8 mouse cellular contexts compared by ENCODE assay signal in genomic region chr11:68386589-68387440, GRCm38 (mm10). TPM values are rescaled to one million over a fixed set of nuclear protein-coding genes. Genes with fewer than 3 reads are reported as not detected.
A peak's percentile ranks its signal among the peaks of the same experiment; 100 is the strongest.
DNase-seq lines count a peak whose midpoint lies in the region; ATAC-seq and TF ChIP-seq lines count a peak whose summit lies in the region.

No protein-coding gene starts in this region.

- no peaks in the 10 kb centered on the region for H3K36me3 ChIP-seq in liver, embryonic 12.5 days

- 0 out of 2 replicates have a peak, but pooled peaks cover 3% of the 10 kb centered on the region for H3K4me1 ChIP-seq in cerebellum, adult 2 months (ENCODE audit: control insufficient read depth, insufficient read depth, low read length)
- H3K4me1 ChIP-seq in brown adipose tissue, adult 24 weeks (ENCODE audit: control insufficient read depth, insufficient read depth, insufficient read length, low read length) = peaks cover 10% of the 10 kb centered on the region
- H3K4me1 ChIP-seq in liver, embryonic 12.5 days = peaks cover 2% of the 10 kb centered on the region; the same call in 1 of the 2 replicates

- no peak overlapping the region for H3K27ac ChIP-seq in cerebellum, adult 2 months (ENCODE audit: insufficient read depth, low read length)
- H3K27ac ChIP-seq in brown adipose tissue, adult 24 weeks (replicated peaks; ENCODE audit: low read depth, low read length) = 0 out of 2 replicates have a peak overlapping the region, but pooled peaks have one; percentile 23
- no peak overlapping the region for H3K27ac ChIP-seq in liver, embryonic 12.5 days

- peak; percentile 24 to 44 for DNase-seq in cerebellum, adult 2 months
- no peak for DNase-seq in cerebellum, adult 9-10 months
- DNase-seq in gastrocnemius, postnatal 25 days = peak; percentile 58
- DNase-seq in induced T-regulatory cell, adult 2 months (ENCODE audit: low read depth) = peak; percentile 62
- DNase-seq in neural tube, embryonic 10.5 days (ENCODE audit: extremely low spot score, low spot score) = peak; percentile 86
- peak; percentile 57 for DNase-seq in thymus, postnatal 0 days (ENCODE audit: low spot score)

- TF ChIP-seq CTCF in cerebellum, adult 2 months (IDR thresholded peaks at IDR 0.05; ENCODE audit: borderline replicate concordance, insufficient read depth, low read depth, low read length) = no peak

- peak overlapping the region; percentile 53 for H3K4me3 ChIP-seq in cerebellum, adult 2 months (replicated peaks; ENCODE audit: insufficient read depth, low read depth, low read length)
- H3K4me3 ChIP-seq in brown adipose tissue, adult 24 weeks (ENCODE audit: insufficient read depth, low read depth, low read length) = peak overlapping the region; percentile 83
- H3K4me3 ChIP-seq in liver, embryonic 12.5 days = peak overlapping the region; percentile 59

- WGBS in cerebellum, adult 2 months = 6% methylated on average over 84 of the region's 90 CpGs
- 2% methylated on average over 79 of the region's 90 CpGs for WGBS in liver, embryonic 12.5 days (ENCODE audit: insufficient replicate concordance)

- peak overlapping the region; percentile 73 for H3K4me2 ChIP-seq in liver, embryonic 12.5 days

- no peaks in the 10 kb centered on the region for H3K9me3 ChIP-seq in liver, embryonic 12.5 days (replicated peaks)

- peaks cover 1% of the 10 kb centered on the region for H3K27me3 ChIP-seq in cerebellum, adult 2 months (ENCODE audit: control insufficient read depth, insufficient read depth, low read length)
- H3K27me3 ChIP-seq in liver, embryonic 12.5 days (replicated peaks) = peaks cover 98% of the 10 kb centered on the region

- TF ChIP-seq POLR2A in cerebellum, adult 2 months (IDR thresholded peaks at IDR 0.05; ENCODE audit: borderline replicate concordance, insufficient read depth, low read length) = no peak

- no peak for ATAC-seq in liver, embryonic 12.5 days

- peak overlapping the region; percentile 14; the same call in 1 of the 2 replicates for H3K9ac ChIP-seq in liver, embryonic 12.5 days

RNA-seq across cellular contexts. Expression of gene Ntn1, which starts 13.8 kb away (rescaled TPM):
- polyA plus RNA-seq in cerebellum, adult 2 months (2012; rRNA removed) = 22.0 and 26.2 TPM in 2 replicates
- polyA plus RNA-seq in brown adipose tissue, adult 24 weeks (2012; ENCODE audit: insufficient read depth, insufficient read length, missing spikeins) = 6.1 and 7.6 TPM in 2 replicates
- 1 to 10 TPM; 4.6 to 5.1 TPM for total RNA-seq in gastrocnemius, postnatal 25 days (2021)
- polyA plus RNA-seq in liver, embryonic 12.5 days (2016; fragmentation: Nextera tagmentation; extraction: Ambion mirVana) = 0.53 and 0.57 TPM in 2 replicates
- 3.4 and 4.4 TPM in 2 replicates for polyA plus RNA-seq in thymus, postnatal 0 days (2015; fragmentation: Nextera tagmentation; extraction: Ambion mirVana)

RNA-seq across cellular contexts. Expression of gene Pik3r5, which starts 45.1 kb away (rescaled TPM):
- 0.93 TPM in 2 replicates for polyA plus RNA-seq in cerebellum, adult 2 months (2012; rRNA removed)
- 0.75 and 1.5 TPM in 2 replicates for polyA plus RNA-seq in brown adipose tissue, adult 24 weeks (2012; ENCODE audit: insufficient read depth, insufficient read length, missing spikeins)
- under 1 TPM; 0.31 to 0.51 TPM for total RNA-seq in gastrocnemius, postnatal 25 days (2021)
- 0.24 and 0.27 TPM in 2 replicates for polyA plus RNA-seq in liver, embryonic 12.5 days (2016; fragmentation: Nextera tagmentation; extraction: Ambion mirVana)
- 10.5 and 12.0 TPM in 2 replicates for polyA plus RNA-seq in thymus, postnatal 0 days (2015; fragmentation: Nextera tagmentation; extraction: Ambion mirVana)
